Mouse (Mus musculus) ovary, postnatal 14 days (tissue): ENCODE data around the gene Hdac9.

Source experiments
- DNase-seq: peaks from one replicate; pipeline ENCODE4 v3.0.0; 2022; ENCODE audit warnings: low spot score

Hdac9 gene

DNA sequence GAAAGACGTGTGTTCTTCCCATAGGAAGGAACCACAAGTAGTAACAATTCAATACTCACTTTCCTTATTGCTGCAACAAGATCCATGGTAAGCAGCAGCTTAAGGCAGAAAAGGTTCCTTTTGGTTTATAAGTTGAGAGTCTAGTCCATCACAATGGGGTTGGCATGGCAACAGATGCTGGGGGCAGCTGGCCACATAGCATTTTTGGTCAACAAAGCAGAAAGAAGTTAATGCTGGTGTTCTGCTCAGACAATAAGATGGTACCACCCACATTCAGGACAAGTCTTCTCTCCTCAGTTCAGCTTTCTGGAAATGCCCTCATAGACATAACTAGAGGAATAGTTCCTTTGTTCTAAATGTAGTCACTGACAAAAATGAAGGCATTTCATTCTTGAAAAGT, at the start of gene Hdac9:
Gene Hdac9, minus strand, starts transcription at position 101 of the 400 bp plus-strand sequence.
- no peak for DNase-seq

DNA sequence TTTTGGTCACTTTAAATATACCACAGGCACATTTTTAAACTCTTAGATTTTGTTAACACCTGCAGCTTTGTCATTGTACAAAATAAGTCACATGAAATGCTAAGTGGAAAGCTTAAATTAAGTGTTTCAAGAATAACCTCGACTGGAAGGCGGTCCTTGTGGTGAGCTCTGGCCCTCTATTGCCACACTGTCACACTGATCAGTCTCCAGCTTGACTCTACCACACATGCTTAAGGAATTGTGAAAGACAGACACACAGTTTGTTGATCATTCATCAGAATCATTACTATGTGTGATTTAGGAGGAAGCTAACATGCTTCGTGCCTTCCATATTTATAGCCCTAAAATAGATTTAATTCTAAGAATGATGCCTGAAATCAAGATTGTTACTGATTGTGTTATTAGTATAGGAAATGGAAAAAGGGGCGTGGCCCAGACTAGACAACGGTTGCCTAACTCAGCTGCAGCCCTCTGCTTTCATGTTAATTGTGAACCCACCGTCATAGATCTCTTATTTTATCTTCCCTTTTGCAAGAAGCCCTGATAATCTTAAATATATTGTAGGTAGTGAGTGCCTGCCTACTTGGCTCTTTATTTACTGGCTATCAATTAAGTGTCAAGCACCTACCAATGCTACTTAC, 32.3 kb upstream of the Hdac9 start:
- DNase-seq = no peak

DNA sequence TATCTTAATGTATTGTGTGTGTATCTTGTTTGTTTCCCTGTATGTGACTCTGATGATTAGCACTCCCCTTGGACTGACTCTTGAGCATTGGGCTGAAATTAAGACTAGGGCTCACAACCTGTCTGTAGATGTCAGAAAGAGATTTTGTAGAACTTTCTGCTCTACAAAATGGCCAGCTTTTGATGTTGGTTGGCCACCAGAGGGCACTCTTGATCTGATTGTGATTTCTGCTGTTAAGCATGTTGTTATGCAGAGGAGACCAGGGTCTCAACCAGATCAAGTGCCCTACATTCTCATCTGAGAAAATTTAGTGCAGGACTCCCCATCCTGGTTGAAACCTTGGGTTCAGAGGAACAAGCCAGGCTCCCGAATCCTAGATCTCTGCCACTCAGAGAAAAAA, 21.0 kb upstream of the Hdac9 start:
- no peak for DNase-seq

DNA sequence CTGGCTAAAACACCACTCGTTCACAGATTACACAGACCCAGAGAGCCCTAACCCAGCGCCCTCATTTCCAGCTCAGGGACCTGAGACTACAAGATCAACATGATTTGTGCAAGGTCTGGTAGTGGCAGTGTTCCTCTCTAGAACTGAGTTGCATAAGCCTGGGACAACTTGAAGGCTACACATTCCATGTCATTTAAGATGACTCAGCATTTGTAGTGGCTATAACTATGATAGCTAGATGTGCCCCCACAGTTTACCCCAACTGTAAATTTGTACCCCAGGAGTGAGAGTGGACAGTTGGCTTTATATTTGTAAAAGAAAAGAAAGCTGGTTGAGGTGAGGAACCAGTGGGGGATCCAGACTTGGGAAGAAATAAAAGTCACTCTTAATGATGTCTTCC, 8.9 kb downstream of the Hdac9 start:
- DNase-seq = no peak

DNA sequence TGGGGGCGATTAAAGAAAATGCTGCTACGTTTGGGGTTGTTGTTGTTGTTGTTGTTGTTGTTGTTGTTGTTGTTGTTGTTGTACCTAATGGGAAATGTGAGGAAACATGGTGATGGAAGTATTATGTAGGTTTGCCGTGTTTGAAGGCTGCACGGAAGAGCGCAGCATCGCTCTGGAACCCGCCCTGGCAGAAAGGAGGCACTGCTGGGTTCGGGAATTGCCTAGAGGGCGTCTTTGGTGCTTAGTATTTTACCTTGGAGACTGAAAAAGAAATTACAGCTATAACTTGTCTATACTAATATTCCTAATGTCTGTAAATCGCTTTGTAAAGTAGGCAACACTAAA, 9.4 kb downstream of the Hdac9 start:
- no peak for DNase-seq

DNA sequence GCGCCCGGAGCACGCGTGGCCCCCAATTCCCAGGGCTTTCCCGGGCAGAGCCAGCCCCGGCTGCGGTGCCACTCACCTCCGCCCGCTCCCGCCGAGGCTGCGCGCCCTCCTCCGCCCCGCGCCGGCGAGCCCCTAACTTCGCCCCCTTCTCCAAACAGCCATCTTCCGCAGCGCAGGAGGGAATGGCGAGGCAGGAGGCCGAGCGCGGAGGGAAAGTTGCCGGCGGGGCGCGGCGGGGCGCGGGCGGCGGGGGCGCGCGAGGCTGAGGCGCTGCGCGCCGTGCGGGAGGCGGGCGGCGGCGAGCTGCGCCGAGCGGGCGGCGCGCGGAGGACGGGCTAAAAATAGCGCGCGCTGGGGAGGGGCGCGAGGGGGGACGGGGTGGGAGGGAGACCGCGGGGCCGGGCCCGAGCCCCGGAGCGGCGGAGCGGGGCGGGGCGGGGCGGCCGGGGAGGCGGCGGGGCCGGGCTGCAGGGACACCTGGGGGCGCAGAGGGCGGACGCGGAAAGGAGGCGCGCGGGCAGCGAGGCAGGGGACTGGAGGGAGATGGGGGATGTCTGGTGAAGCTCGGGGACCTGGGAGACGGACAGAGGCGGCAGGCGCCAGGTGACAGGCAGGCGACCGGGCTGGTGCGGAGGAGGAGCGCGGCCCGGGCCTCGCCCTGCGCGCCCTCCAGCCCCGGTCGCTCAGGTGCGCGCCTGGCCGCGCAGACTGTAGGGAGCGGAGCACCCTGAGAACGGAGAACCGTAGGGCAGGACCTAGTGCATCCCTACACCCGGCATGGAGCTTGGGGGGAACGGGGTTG, 10.0 kb downstream of the Hdac9 start:
- DNase-seq = no peak

DNA sequence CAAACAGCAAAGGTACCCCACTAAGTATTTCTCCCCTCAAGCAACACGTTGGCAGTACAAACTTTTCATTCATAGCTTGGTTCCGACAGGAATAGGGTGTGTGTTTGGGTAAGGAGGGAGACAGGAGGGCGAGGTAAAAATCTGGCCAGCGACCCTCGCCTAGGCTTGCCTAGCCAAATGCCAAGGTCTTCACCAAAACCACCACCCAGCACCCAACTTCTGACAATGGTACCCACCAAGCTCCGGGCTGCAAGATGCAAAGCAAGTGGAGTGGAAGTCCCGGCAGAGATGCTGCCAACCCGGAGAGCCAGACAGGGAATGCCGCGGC, 10.6 kb downstream of the Hdac9 start:
- no peak for DNase-seq

DNA sequence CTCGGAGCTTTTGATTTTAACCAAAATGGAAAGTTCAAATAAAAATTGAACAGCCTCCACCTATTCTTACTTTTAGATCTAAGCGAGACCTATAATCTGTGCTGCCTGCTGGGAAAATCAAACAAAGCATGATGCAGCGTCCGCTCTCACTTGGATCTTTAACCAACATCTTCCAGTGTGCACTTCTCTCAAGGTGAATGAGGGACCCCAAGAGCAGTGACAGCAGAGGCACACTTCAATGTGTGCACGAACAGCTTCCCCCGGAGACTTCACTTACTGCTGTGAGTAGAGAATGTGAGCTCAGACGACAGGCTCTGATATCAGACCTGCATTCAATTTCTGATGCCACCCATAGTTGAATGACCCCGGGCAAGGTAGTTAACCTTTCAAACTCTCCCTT, 16.7 kb downstream of the Hdac9 start:
- no peak for DNase-seq

DNA sequence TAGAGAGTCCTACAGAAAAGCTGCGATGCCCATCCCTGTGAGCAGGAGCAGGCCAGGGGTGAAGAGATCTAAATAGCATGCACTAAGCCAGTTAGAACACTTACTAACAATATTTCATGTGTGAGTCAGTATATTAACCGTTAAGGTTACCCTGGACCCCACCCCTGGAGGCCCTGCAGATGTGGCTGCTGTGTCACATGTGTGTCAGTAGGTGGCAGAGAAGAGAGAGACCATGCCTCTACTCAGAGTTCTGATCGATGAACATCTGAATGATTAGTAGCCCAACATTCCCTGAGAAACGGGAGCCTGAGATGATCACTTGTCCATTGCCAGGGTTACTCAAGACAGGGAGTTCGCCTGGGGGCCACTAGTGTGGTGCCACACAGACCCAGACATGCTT, 22.0 kb downstream of the Hdac9 start:
- DNase-seq = no peak

DNA sequence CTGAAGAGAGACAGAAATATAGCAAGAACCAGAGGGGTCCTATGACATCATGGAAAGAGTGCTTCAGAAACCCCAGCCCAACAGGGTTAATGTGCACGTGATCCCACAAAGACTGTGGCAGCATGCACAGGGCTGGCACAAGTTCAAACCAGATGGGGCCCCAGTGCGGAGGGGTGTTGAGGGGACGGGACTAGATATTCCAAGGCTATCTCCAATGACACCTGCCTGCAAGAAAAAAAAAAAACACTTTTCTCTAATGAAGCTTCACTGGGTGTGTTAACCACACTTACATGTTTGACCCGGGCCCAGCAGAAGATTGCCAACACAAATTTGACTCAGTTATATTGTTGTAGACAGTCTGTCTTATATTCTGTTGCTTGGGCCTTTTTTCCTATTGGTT, 28.2 kb downstream of the Hdac9 start:
- DNase-seq = no peak

DNA sequence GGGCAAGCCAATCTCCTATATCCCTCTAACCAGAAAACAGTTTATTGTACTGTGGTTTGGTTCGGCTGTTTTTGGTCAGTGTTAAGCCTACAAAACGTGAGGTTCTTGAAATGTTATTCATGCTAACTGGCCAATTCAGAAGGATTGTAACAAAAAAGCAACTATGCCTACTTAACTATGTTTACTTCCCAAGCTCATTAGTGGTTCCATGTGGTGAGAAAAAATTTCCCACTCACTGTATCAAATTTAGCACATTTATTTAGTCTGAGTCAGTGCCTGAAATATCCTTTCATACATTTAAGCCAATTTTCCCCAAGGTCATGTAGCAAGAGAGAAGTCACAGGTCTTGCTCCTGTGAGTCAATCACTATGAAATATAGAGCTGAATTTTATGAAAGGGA, 42.0 kb downstream of the Hdac9 start:
- DNase-seq = no peak

DNA sequence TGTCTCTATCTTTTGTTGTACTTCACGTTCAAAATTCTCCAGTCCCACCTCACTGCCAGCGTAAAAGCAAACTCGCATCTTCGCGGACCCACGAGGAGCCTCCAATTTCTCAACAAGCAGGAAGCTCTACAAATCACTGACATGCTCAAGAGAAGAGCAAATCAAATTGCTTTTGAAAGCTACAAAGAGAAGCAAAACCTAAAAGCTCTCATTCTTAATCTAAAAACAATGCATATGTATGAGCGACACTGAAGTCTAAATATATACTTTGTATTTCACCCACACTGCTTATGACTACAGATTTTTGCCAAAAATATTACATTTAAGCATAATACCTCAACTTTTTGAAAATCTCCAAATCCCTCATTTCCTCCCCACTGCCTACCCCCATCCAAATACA, 45.9 kb downstream of the Hdac9 start:
- DNase-seq = no peak

DNA sequence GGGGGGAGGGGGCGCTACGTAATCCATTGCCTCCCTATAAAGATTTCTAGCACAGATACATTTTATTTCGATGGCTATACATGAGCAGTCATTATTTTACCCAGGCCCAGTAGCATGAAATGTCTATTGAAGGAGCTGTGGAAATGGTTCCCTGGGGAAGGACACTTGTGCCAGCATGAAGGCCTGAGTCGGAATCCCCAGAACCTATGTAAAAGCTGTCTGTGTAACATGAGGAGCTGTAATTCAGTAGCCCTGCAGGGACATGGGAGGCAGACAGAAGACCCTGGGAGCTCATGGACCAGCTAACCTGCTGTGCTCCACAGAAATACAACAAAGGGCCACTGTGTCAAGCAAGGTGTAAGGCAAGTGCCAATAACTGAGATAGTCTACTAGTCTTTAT, 75.7 kb downstream of the Hdac9 start:
- DNase-seq = no peak

DNA sequence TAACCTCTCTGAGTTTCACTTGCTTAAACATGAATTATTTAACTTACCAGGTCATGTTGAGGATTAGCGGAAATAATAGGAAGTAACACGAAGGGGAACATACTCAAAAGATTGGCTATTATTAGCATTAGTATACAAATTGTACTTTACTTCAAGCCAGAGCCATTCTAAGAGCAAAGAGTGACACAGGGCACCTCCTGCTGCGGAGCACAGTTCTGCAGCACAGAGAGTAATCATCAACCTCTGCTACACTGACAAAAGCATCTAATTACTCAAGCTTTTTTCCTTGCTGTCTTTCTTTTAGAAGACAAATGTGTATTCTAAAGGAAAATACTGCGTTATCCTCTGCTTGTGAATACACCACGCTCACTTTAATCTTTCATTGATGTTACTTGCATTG, 79.6 kb downstream of the Hdac9 start:
- no peak for DNase-seq

DNA sequence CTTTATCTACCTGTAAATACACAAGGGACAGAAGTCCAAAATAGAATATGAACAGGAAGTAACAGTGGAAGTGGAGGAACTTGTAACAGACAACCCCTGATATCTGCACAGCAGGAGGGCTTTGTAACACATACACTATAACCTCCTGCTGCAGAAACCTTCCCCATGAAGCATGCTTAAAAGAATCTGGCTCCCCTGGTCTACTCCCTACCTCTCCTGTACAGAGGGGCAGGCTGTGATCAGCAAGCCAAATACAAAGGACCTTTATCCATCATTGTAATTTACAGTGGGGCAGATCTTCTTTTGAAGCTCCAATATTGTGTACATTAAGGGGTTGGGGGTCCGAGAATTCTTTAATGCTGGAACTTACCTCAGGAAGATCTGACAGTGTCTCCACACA, 80.0 kb downstream of the Hdac9 start:
- DNase-seq = no peak

DNA sequence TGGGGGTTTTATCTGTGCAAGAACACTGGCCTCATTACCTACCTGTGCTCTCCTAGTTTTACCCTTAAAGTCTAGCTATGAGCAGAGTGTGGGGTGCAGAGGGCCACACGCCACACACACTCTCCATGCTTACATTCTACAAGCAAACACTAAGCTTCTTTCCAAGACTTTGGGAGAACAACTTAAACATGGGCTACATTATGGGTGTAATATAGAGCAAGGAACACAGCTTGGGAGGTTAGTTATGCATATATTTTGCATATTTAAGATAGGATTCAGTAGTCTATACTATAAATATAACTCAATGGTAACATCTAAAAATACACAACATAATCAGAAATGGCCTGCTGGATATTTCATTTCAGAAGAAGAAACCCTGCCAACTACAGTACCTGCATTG, 80.8 kb downstream of the Hdac9 start:
- DNase-seq = no peak

DNA sequence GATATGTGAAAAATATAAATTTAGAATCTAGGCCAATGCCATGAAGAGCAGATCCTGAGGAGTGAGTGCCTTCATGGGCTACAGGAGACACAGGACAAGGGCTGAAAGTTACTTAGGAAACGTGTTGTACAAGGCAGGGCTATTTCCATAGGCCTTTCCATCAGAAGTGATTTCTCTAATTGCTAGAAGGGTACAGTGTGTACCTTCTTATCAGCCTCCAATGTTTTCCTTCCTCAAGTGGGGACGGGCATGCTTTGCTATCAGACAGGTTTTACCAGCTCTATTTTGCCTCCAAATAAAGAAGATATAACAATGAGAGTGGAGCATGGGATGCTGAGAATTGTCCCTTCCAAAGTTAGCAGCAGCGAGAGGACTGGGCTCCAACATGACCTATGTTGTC, 81.4 kb downstream of the Hdac9 start:
- DNase-seq = no peak

DNA sequence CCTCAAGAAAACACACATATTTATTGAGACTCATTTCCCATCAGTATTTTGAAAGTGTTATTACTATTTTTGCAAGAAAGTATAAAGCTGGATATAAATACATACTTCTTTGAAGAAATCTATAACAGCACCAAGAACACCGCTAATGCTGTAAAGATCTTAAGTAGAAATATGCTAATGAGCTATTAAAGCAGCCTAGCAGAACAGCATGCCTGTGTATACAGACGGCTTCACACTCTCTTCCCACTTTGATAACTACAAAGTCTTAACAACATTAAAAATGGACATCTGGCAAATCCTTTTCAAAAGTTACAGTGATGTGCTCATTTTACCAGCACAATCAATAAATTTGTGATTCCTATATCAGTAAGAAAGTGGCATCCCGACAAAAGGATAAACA, 88.2 kb downstream of the Hdac9 start:
- DNase-seq = no peak

DNA sequence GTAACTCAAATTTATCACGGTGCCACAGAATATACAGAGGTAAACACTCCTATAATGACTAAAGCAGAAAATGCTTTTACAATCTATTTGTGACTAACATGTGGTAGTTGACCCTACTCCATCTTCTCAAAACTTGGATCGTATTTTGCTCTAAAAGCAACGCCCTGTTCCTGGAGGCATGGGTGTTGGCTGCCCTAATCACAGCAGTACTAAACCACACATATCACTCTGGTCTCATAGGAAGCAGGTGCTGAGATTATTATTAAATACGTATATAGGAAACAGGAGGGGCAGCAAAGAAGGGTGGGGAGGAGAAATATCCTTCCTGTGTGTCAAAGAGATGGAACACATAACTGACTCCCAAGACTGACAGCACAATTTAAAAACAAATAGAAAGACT, 90.0 kb downstream of the Hdac9 start:
- no peak for DNase-seq

DNA sequence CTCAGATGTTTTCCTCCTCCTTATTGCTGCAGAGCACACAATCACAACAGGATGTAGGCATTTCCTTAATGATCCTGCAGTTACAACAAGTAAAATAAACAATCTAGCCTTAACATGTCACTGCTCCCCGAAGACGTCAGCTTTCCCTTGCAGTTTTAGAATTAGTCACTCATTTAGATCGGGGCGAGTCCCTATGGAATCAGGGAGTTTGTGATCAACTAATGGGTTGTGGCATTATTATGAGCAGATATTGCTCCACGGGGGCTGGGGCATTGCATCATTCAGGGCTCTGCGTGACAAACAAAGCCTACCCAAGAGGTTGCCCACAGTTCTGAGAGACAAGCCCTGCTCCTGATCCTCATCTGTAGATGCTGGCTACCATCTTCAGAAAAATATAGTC, 96.7 kb downstream of the Hdac9 start:
- DNase-seq = no peak

DNA sequence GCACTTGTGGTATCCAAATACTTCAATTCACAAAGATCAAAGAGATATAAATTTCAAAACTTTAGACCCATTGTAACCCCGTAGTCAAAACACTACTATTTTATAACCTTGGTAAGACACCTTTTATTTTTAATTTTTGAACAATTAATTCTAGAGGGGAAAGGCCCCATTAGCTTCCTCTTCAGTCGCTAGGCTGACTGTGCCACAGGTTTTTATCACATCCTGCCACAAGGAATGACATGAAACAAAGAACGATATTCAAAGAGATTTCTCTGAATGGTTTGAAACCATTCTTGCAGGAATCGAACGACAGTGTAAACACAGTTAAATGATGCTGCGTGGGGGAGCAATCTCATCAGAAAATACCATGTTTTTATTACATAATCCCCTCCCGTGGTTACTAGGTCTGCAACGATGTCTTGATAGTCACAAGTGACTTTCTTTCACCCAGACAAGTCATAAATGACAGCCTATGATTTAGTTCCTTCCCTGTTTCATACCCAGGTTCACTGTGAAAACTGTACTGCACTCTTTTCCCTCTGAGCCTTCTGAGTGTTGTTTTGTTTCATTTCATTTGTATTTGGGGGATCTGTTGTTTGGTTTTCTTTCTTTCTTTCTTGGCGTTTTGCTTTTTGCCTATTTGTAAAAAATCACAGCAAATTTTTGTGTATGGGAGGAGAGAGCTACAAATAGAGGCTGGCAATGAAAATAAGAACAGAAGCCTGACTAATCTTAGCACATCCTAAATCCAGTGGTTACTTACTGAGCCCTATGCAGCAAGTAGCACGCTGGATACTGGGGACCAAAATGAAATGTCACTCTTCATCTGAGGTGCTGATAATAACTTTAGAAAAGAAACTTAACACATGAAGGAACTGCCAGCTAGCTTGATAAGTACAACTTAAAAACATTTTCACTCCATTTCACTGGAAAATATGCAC, 105.0 kb downstream of the Hdac9 start:
- no peak for DNase-seq

DNA sequence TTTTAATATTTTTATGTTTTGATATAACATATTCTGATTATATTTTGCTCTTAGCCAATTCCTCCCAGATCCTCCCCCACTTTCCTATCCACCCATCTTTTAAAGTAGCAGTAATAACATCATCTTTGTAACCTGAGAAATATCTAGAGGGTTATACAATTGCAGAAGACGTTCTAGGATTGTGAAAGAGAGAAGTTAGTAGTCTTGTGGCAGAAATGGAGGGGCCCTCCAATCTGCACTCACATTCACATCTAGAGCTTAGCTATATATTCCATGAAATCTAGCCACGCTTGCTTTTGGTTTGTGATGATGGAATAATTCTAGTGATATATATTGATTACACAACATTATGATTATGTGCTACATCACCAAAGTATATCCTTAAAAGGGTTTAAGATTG, 106.7 kb downstream of the Hdac9 start:
- no peak for DNase-seq

DNA sequence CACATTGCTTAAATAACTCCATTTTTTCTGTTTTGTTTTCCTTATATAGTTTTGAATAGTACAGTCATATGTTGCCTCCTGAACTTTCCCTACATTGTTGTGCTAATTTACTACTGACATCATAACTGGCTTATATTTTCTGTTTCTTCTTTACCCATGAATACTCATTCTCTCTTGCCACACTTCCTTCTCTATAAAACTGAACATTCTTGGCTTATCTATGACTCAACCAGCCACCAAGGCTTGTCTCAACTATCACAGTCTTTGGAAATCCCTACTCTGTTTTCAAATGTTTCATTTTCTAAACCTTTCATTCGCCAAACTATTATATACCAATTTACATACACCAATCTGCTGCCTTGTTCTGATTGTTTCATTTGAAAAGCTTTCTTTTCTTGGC, 108.7 kb downstream of the Hdac9 start:
- DNase-seq = no peak
